In genomic region chr3:49866061-49866515, GRCm38 (mm10) we compare ENCODE assay signal across 9 mouse cellular contexts.
DNase-seq lines count a peak whose midpoint lies in the region; ATAC-seq lines count a peak whose summit lies in the region.
"Had no signal": no experiment of that assay in that cellular context is flagged by ENCODE, and none has a peak within 500 bp of the region (broad histone marks: within the 10 kb centered on the region; RNA-seq: fewer than 3 reads in every experiment).

No protein-coding gene starts in this region.

- peak; percentile 91 for ATAC-seq in hindbrain, embryonic 14.5 days (ENCODE audit: low FRiP score)
- ATAC-seq in midbrain, embryonic 12.5 days (ENCODE audit: low FRiP score, low read depth): peak; percentile 96

- peak; percentile 1 to 9 for DNase-seq in cerebellum, postnatal 14 days
- DNase-seq in cerebellum, postnatal 25 days: no peak
- DNase-seq in embryo, embryonic 9.5 days (ENCODE audit: extremely low spot score): peak; percentile 79
- peak; percentile 31 for DNase-seq in hindbrain, embryonic 14.5 days (ENCODE audit: low spot score)
- DNase-seq in layer of hippocampus, postnatal 14 days (ENCODE audit: low spot score in 2 of 2): no peak
- DNase-seq in layer of hippocampus, postnatal 25 days (ENCODE audit: extremely low spot score in 1 of 2, low spot score in 1 of 2): no peak
- no peak for DNase-seq in layer of hippocampus, adult 8-10 months (ENCODE audit: low spot score in 2 of 2)
- DNase-seq: liver, embryonic 13.5 days had no signal

- no peaks in the 10 kb centered on the region for H3K27me3 ChIP-seq in hindbrain, embryonic 14.5 days (ENCODE audit: control insufficient read depth, insufficient read depth, low read length)
- H3K27me3 ChIP-seq in midbrain, embryonic 12.5 days: no peaks in the 10 kb centered on the region
- H3K27me3 ChIP-seq: liver, embryonic 13.5 days had no signal

- H3K4me3 ChIP-seq in hindbrain, embryonic 14.5 days (replicated peaks; ENCODE audit: low read length): no peak overlapping the region
- no peak overlapping the region for H3K4me3 ChIP-seq in midbrain, embryonic 12.5 days
- H3K4me3 ChIP-seq: liver, embryonic 13.5 days had no signal

- no peaks in the 10 kb centered on the region for H3K9me3 ChIP-seq in hindbrain, embryonic 14.5 days (ENCODE audit: control insufficient read depth, low read length)
- no peaks in the 10 kb centered on the region for H3K9me3 ChIP-seq in midbrain, embryonic 12.5 days
- H3K9me3 ChIP-seq: liver, embryonic 13.5 days had no signal

- H3K4me2 ChIP-seq in hindbrain, embryonic 14.5 days (replicated peaks): 0 out of 2 replicates have a peak overlapping the region, but pooled peaks have one; percentile 15
- H3K4me2 ChIP-seq in midbrain, embryonic 12.5 days (replicated peaks): peak overlapping the region; percentile 36
- H3K4me2 ChIP-seq: liver, embryonic 13.5 days had no signal

- no peaks in the 10 kb centered on the region for H3K36me3 ChIP-seq in hindbrain, embryonic 14.5 days (replicated peaks; ENCODE audit: control insufficient read depth, insufficient read depth)
- no peaks in the 10 kb centered on the region for H3K36me3 ChIP-seq in midbrain, embryonic 12.5 days
- H3K36me3 ChIP-seq: liver, embryonic 13.5 days had no signal

- peaks cover 22% of the 10 kb centered on the region for H3K4me1 ChIP-seq in hindbrain, embryonic 14.5 days (replicated peaks; ENCODE audit: control insufficient read depth, insufficient read depth, low read length)
- H3K4me1 ChIP-seq in midbrain, embryonic 12.5 days: peaks cover 24% of the 10 kb centered on the region
- H3K4me1 ChIP-seq: liver, embryonic 13.5 days had no signal

- no peak overlapping the region for H3K9ac ChIP-seq in hindbrain, embryonic 14.5 days
- no peak overlapping the region for H3K9ac ChIP-seq in midbrain, embryonic 12.5 days (replicated peaks)
- H3K9ac ChIP-seq: liver, embryonic 13.5 days had no signal

- 4% methylated on average over 11 of the region's 11 CpGs for WGBS in hindbrain, embryonic 14.5 days
- WGBS in midbrain, embryonic 12.5 days: 6% methylated on average over 11 of the region's 11 CpGs

- H3K27ac ChIP-seq in hindbrain, embryonic 14.5 days: peak overlapping the region; percentile 38
- H3K27ac ChIP-seq in midbrain, embryonic 12.5 days (replicated peaks): peak overlapping the region; percentile 76
- H3K27ac ChIP-seq: liver, embryonic 13.5 days had no signal

Comparison
In these comparisons a context has a peak if more than half of its experiments do, and no peak if none do; other contexts are left out.
1. DNase-seq: peak in cerebellum, postnatal 14 days (2 of 2), embryo, embryonic 9.5 days (single experiment) and hindbrain, embryonic 14.5 days (single experiment); none in cerebellum, postnatal 25 days (0 of 2), layer of hippocampus, postnatal 14 days (0 of 2), layer of hippocampus, postnatal 25 days (0 of 2) and layer of hippocampus, adult 8-10 months (0 of 2).